Mouse (Mus musculus): ENCODE measurements around the gene Arhgap15. TPM values are rescaled to one million over a fixed set of nuclear protein-coding genes. Genes with fewer than 3 reads are reported as not detected.

The Arhgap15 gene
- total RNA-seq, 1 experiment: not detected

DNA sequence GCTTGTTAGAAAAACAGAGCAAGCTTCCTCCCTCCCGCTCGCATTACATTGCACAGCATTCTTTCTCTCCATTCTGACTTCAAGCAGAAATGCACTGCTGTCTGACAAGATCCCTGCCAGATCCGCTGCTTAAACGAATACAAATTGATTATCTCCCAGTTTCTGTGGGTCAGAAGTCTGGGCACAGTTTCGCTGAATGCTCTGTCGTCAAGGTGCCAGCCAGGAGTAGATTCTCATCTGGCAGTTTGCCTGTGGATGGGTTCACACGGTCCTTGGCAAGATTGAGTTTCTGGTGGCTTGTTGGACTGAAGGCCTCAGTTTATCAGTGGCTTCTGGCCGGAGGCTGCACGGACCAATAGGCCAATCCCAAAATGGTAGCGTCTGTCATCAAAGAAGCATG, 435.9 kb downstream of the Arhgap15 start:
- in situ Hi-C loops (cut with MboI; ENCODE audit: low sequenced_read_pairs in 2 of 2, unreplicated experiment in 2 of 2): no loop called here
- Histone ChIP-seq H3K36me3 (ENCODE audit: control insufficient read depth, insufficient read depth, low read length, poor library complexity, severe bottlenecking) (no peaks in the 10 kb centered on the region), H3K9me3 (ENCODE audit: control insufficient read depth, insufficient read depth, low read depth, low read length) (no peaks in the 10 kb centered on the region), H3K4me3 (ENCODE audit: insufficient read depth in 1 of 2, low read depth in 1 of 2, low read length in 2 of 2, poor library complexity in 1 of 2, severe bottlenecking in 1 of 2) (no peak overlapping the region), H3K9ac (ENCODE audit: insufficient read depth, low read depth, low read length, poor library complexity, severe bottlenecking) (no peak overlapping the region), H3K4me1 (ENCODE audit: control insufficient read depth in 2 of 2, insufficient read depth in 2 of 2, low read length in 2 of 2, poor library complexity in 1 of 2) (no peaks in the 10 kb centered on the region), H3K27ac (ENCODE audit: insufficient read depth, low read depth, low read length, poor library complexity, severe bottlenecking) (no peak overlapping the region)
- no peak for DNase-seq (ENCODE audit: low read depth, low spot score)
- TF ChIP-seq ZC3H11A (IDR thresholded peaks at IDR 0.05; ENCODE audit: borderline replicate concordance, low read depth, low read length): no peak
- TF ChIP-seq CHD2 (IDR thresholded peaks at IDR 0.05; ENCODE audit: low read depth, low read length): no peak
- TF ChIP-seq MAFK (IDR thresholded peaks at IDR 0.05; ENCODE audit: insufficient read depth, low read depth, low read length): no peak
- TF ChIP-seq ZNF384 (IDR thresholded peaks at IDR 0.05; ENCODE audit: low read depth, low read length): no peak
- TF ChIP-seq HCFC1 (IDR thresholded peaks at IDR 0.05; ENCODE audit: borderline replicate concordance, insufficient read depth, low read length): no peak

GRCm38 (mm10) chr2:44190749-44191148, 442.1 kb downstream of the Arhgap15 start:
- Histone ChIP-seq H3K4me1 (ENCODE audit: control insufficient read depth in 2 of 2, insufficient read depth in 2 of 2, low read length in 2 of 2, poor library complexity in 1 of 2) (no peaks in the 10 kb centered on the region), H3K36me3 (ENCODE audit: control insufficient read depth, insufficient read depth, low read length, poor library complexity, severe bottlenecking) (no peaks in the 10 kb centered on the region), H3K27ac (ENCODE audit: insufficient read depth, low read depth, low read length, poor library complexity, severe bottlenecking) (no peak overlapping the region)

GRCm38 (mm10) chr2:44192058-44192457, 443.4 kb downstream of the Arhgap15 start:
- in situ Hi-C loops (cut with MboI; ENCODE audit: low sequenced_read_pairs in 2 of 2, unreplicated experiment in 2 of 2): no loop called here
- TF ChIP-seq CHD2 (IDR thresholded peaks at IDR 0.05; ENCODE audit: low read depth, low read length) (no peak), ZNF384 (IDR thresholded peaks at IDR 0.05; ENCODE audit: low read depth, low read length) (no peak), HCFC1 (IDR thresholded peaks at IDR 0.05; ENCODE audit: borderline replicate concordance, insufficient read depth, low read length) (no peak), MAFK (IDR thresholded peaks at IDR 0.05; ENCODE audit: insufficient read depth, low read depth, low read length) (no peak), ZC3H11A (IDR thresholded peaks at IDR 0.05; ENCODE audit: borderline replicate concordance, low read depth, low read length) (no peak)
- no peak overlapping the region for H3K9ac ChIP-seq (ENCODE audit: insufficient read depth, low read depth, low read length, poor library complexity, severe bottlenecking)
- H3K27ac ChIP-seq (ENCODE audit: insufficient read depth, low read depth, low read length, poor library complexity, severe bottlenecking): no peak overlapping the region
- DNase-seq (ENCODE audit: low read depth, low spot score): no peak
- H3K9me3 ChIP-seq (ENCODE audit: control insufficient read depth, insufficient read depth, low read depth, low read length): no peaks in the 10 kb centered on the region
- H3K36me3 ChIP-seq (ENCODE audit: control insufficient read depth, insufficient read depth, low read length, poor library complexity, severe bottlenecking): no peaks in the 10 kb centered on the region
- no peak overlapping the region for H3K4me3 ChIP-seq (ENCODE audit: insufficient read depth in 1 of 2, low read depth in 1 of 2, low read length in 2 of 2, poor library complexity in 1 of 2, severe bottlenecking in 1 of 2)
- no peaks in the 10 kb centered on the region for H3K4me1 ChIP-seq (ENCODE audit: control insufficient read depth in 2 of 2, insufficient read depth in 2 of 2, low read length in 2 of 2, poor library complexity in 1 of 2)

More at GRCm38 (mm10) chr2:44190749-44191148, 442.1 kb downstream of the Arhgap15 start:
- H3K9ac ChIP-seq (ENCODE audit: insufficient read depth, low read depth, low read length, poor library complexity, severe bottlenecking): no peak overlapping the region
- TF ChIP-seq ZNF384 (IDR thresholded peaks at IDR 0.05; ENCODE audit: low read depth, low read length) (no peak), HCFC1 (IDR thresholded peaks at IDR 0.05; ENCODE audit: borderline replicate concordance, insufficient read depth, low read length) (no peak), ZC3H11A (IDR thresholded peaks at IDR 0.05; ENCODE audit: borderline replicate concordance, low read depth, low read length) (no peak), MAFK (IDR thresholded peaks at IDR 0.05; ENCODE audit: insufficient read depth, low read depth, low read length) (no peak), CHD2 (IDR thresholded peaks at IDR 0.05; ENCODE audit: low read depth, low read length) (no peak)
- H3K4me3 ChIP-seq (ENCODE audit: insufficient read depth in 1 of 2, low read depth in 1 of 2, low read length in 2 of 2, poor library complexity in 1 of 2, severe bottlenecking in 1 of 2): no peak overlapping the region
- DNase-seq (ENCODE audit: low read depth, low spot score): no peak
- in situ Hi-C loops (cut with MboI; ENCODE audit: low sequenced_read_pairs in 2 of 2, unreplicated experiment in 2 of 2): no loop called here
- H3K9me3 ChIP-seq (ENCODE audit: control insufficient read depth, insufficient read depth, low read depth, low read length): no peaks in the 10 kb centered on the region

- in situ Hi-C loops (cut with MboI; ENCODE audit: low sequenced_read_pairs in 2 of 2, unreplicated experiment in 2 of 2): no loop called here
- no peak overlapping the region for H3K9ac ChIP-seq (ENCODE audit: insufficient read depth, low read depth, low read length, poor library complexity, severe bottlenecking)
- no peaks in the 10 kb centered on the region for H3K36me3 ChIP-seq (ENCODE audit: control insufficient read depth, insufficient read depth, low read length, poor library complexity, severe bottlenecking)
- H3K27ac ChIP-seq (ENCODE audit: insufficient read depth, low read depth, low read length, poor library complexity, severe bottlenecking): no peak overlapping the region
- TF ChIP-seq HCFC1 (IDR thresholded peaks at IDR 0.05; ENCODE audit: borderline replicate concordance, insufficient read depth, low read length) (no peak), MAFK (IDR thresholded peaks at IDR 0.05; ENCODE audit: insufficient read depth, low read depth, low read length) (no peak), ZNF384 (IDR thresholded peaks at IDR 0.05; ENCODE audit: low read depth, low read length) (no peak), ZC3H11A (IDR thresholded peaks at IDR 0.05; ENCODE audit: borderline replicate concordance, low read depth, low read length) (no peak), CHD2 (IDR thresholded peaks at IDR 0.05; ENCODE audit: low read depth, low read length) (no peak)
- peaks cover 0 to 2% of the 10 kb centered on the region in 2 experiments; a peak in 1 of 4 replicates for H3K4me1 ChIP-seq (ENCODE audit: control insufficient read depth in 2 of 2, insufficient read depth in 2 of 2, low read length in 2 of 2, poor library complexity in 1 of 2)
- no peak overlapping the region for H3K4me3 ChIP-seq (ENCODE audit: insufficient read depth in 1 of 2, low read depth in 1 of 2, low read length in 2 of 2, poor library complexity in 1 of 2, severe bottlenecking in 1 of 2)
- no peak for DNase-seq (ENCODE audit: low read depth, low spot score)
- no peaks in the 10 kb centered on the region for H3K9me3 ChIP-seq (ENCODE audit: control insufficient read depth, insufficient read depth, low read depth, low read length)
Observed at GRCm38 (mm10) chr2:44215506-44215905, 466.9 kb downstream of the Arhgap15 start.

DNA sequence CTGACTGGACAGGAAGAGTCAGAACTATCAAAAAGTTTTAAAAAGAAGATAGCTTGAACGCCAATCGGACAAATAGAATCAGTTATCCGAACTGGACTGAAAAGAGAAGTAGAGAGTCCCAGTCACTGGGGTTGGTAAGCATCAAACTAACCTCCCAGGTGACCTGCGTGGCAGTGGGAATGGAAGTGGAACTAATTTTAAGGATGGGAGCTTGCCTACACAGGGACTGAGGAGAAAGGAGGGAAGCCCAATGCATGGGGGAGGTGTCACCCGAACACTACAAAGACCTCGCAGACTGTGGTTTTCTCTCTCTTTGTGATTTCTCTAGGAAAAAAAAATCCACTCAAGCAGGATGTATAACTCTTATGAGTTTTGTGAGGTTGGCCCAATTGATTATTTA, 469.2 kb downstream of the Arhgap15 start:
- no peak overlapping the region for H3K4me3 ChIP-seq (ENCODE audit: insufficient read depth in 1 of 2, low read depth in 1 of 2, low read length in 2 of 2, poor library complexity in 1 of 2, severe bottlenecking in 1 of 2)
- no peak for DNase-seq (ENCODE audit: low read depth, low spot score)
- in situ Hi-C loops (cut with MboI; ENCODE audit: low sequenced_read_pairs in 2 of 2, unreplicated experiment in 2 of 2): no loop called here
- H3K9me3 ChIP-seq (ENCODE audit: control insufficient read depth, insufficient read depth, low read depth, low read length): no peaks in the 10 kb centered on the region
- H3K27ac ChIP-seq (ENCODE audit: insufficient read depth, low read depth, low read length, poor library complexity, severe bottlenecking): no peak overlapping the region
- H3K9ac ChIP-seq (ENCODE audit: insufficient read depth, low read depth, low read length, poor library complexity, severe bottlenecking): no peak overlapping the region
- H3K36me3 ChIP-seq (ENCODE audit: control insufficient read depth, insufficient read depth, low read length, poor library complexity, severe bottlenecking): no peaks in the 10 kb centered on the region
- H3K4me1 ChIP-seq (ENCODE audit: control insufficient read depth in 2 of 2, insufficient read depth in 2 of 2, low read length in 2 of 2, poor library complexity in 1 of 2): peaks cover 0 to 2% of the 10 kb centered on the region in 2 experiments; a peak in 1 of 4 replicates
- TF ChIP-seq ZNF384 (IDR thresholded peaks at IDR 0.05; ENCODE audit: low read depth, low read length): no peak
- TF ChIP-seq MAFK (IDR thresholded peaks at IDR 0.05; ENCODE audit: insufficient read depth, low read depth, low read length): no peak
- no peak for TF ChIP-seq HCFC1 (IDR thresholded peaks at IDR 0.05; ENCODE audit: borderline replicate concordance, insufficient read depth, low read length)
- no peak for TF ChIP-seq ZC3H11A (IDR thresholded peaks at IDR 0.05; ENCODE audit: borderline replicate concordance, low read depth, low read length)
- no peak for TF ChIP-seq CHD2 (IDR thresholded peaks at IDR 0.05; ENCODE audit: low read depth, low read length)
